Mouse (Mus musculus) forebrain, embryonic 11.5 days (tissue): Measurements from ENCODE around the gene Slc9a9. TPM values are rescaled to one million over a fixed set of nuclear protein-coding genes. Genes with fewer than 3 reads are reported as not detected.

Source experiments
- ATAC-seq: fragments of 200-750 bp; cut with Nextera tagmentation; replicated peaks from 2 replicates; pipeline ENCODE4 v1.8.0; 2017; ENCODE audit warnings: moderate TSS enrichment; ENCODE audit not compliant: low FRiP score
- DNase-seq: peaks from one replicate; pipeline ENCODE4 v3.0.0-alpha.2; 2017; ENCODE audit warnings: low spot score
- H3K27ac ChIP-seq: fragments of 300-500 bp; sonication (generic); 2 replicates; pipeline ENCODE4 v1.5.1; 2014; ENCODE audit warnings: low read depth, low read length
- H3K27me3 ChIP-seq: fragments of 300-500 bp; sonication (generic); 2 replicates; pipeline ENCODE4 v1.6.1; 2014; ENCODE audit warnings: mild to moderate bottlenecking, low read length, mixed read lengths; ENCODE audit not compliant: control insufficient read depth, insufficient read depth
- H3K36me3 ChIP-seq: fragments of 300-500 bp; sonication (generic); 2 replicates; pipeline ENCODE4 v1.6.1; 2014; ENCODE audit warnings: mild to moderate bottlenecking, low read length, moderate library complexity, mixed read lengths; ENCODE audit not compliant: control insufficient read depth, insufficient read depth
- H3K4me1 ChIP-seq: fragments of 300-500 bp; sonication (generic); replicated peaks from 2 replicates; pipeline ENCODE4 v1.6.1; 2014; ENCODE audit warnings: low read length, mixed read lengths; ENCODE audit not compliant: control insufficient read depth, insufficient read depth
- H3K4me2 ChIP-seq: fragments of 300-500 bp; sonication (generic); 2 replicates; pipeline ENCODE4 v1.6.1; 2014; ENCODE audit warnings: low read depth, mild to moderate bottlenecking, low read length, moderate library complexity, mixed read lengths; ENCODE audit not compliant: severe bottlenecking
- H3K4me3 ChIP-seq: fragments of 300-500 bp; sonication (generic); 2 replicates; pipeline ENCODE4 v1.5.1; 2014; ENCODE audit warnings: low read depth, low read length
- H3K9ac ChIP-seq: fragments of 300-500 bp; sonication (generic); 2 replicates; pipeline ENCODE4 v1.6.1; 2014; ENCODE audit warnings: low read length
- H3K9me3 ChIP-seq: fragments of 300-500 bp; sonication (generic); 2 replicates; pipeline ENCODE4 v1.6.1; 2016; ENCODE audit warnings: low read length, mixed read lengths; ENCODE audit not compliant: control insufficient read depth
- WGBS: fragments of 180-500 bp; shearing (Covaris S2); extraction: QIAGEN DNeasy Blood & Tissue Kit; methylation state at CpG from one replicate; pipeline ENCODE4 v1.1.7; 2014; 5-methylcytosine and 5-hydroxymethylcytosine counted together
- polyA plus RNA-seq: library from polyadenylated mRNA; unstranded; fragments of >200 nt; fragmentation: Nextera tagmentation; extraction: Ambion mirVana; gene quantifications from 2 replicates; pipeline ENCODE4 v1.2.1, GENCODE M21; 2014

The Slc9a9 gene
- polyA plus RNA-seq, 1 experiment from 2014 or later, result 2.0 TPM

GRCm38 (mm10) chr9:95055843-95056242 lies 386.1 kb downstream of the Slc9a9 start:
- no peaks in the 10 kb centered on the region for H3K36me3 ChIP-seq
- no peaks in the 10 kb centered on the region for H3K9me3 ChIP-seq
- DNase-seq, result no peak
- no peak overlapping the region for H3K4me3 ChIP-seq
- no peak overlapping the region for H3K9ac ChIP-seq
- ATAC-seq, result no peak
- no peaks in the 10 kb centered on the region for H3K4me1 ChIP-seq
- no peak overlapping the region for H3K27ac ChIP-seq
- H3K27me3 ChIP-seq, result no peaks in the 10 kb centered on the region
- H3K4me2 ChIP-seq, result no peak overlapping the region
- 90% methylated on average over 4 of the region's 4 CpGs for WGBS

DNA sequence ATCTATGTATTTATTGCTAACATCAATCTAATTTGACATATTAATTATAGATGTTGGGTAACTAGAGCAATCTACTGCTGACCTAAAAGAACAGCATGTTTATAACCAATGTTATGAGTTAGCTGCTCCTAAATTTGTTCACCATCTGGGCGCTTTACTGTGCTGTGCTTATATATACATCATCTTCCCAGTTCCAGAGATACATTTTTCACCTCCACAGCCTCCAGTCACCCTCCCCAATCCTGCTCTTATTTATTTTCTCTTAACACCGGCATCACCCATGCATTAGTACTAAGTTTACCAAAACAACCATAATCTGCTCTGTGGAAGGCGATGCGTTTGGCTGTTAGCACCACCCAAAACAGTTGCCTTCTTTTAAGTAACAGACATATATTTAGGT lies 391.0 kb downstream of the Slc9a9 start:
- 90% methylated on average over 4 of the region's 4 CpGs for WGBS

DNA sequence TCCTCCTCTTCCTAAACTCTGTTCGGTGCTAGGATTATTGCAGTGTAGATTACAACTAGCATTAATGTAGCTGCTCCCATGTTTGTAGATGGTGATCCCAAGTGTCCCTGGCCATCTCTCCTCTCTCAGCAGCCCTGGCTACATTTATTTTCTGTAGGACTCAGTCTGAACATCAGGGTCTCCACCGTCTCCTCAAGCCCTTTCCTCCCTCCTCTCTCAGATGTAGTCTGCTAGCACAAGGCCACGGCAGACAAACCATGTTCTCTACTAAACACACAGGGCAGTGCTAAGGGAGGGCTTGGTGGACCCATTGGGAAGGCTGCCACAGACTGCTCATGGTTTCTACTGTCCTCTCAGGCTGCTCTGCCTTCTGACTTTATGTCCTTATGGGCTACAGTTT lies 397.3 kb downstream of the Slc9a9 start:
- Histone ChIP-seq H3K4me2 (no peak overlapping the region), H3K4me3 (no peak overlapping the region), H3K9ac (no peak overlapping the region), H3K27me3 (no peaks in the 10 kb centered on the region), H3K36me3 (no peaks in the 10 kb centered on the region), H3K4me1 (0 out of 2 replicates have a peak, but pooled peaks cover 2% of the 10 kb centered on the region), H3K27ac (no peak overlapping the region), H3K9me3 (no peaks in the 10 kb centered on the region)
- no peak for ATAC-seq
- WGBS, result 81% methylated on average over 2 of the region's 3 CpGs
- DNase-seq, result no peak

More for the DNA sequence above, 391.0 kb downstream of the Slc9a9 start:
- Histone ChIP-seq H3K9me3 (no peaks in the 10 kb centered on the region), H3K4me1 (no peaks in the 10 kb centered on the region), H3K27me3 (no peaks in the 10 kb centered on the region), H3K36me3 (no peaks in the 10 kb centered on the region), H3K4me2 (no peak overlapping the region), H3K9ac (no peak overlapping the region), H3K27ac (no peak overlapping the region), H3K4me3 (no peak overlapping the region)
- ATAC-seq (no peak), DNase-seq (no peak)

DNA sequence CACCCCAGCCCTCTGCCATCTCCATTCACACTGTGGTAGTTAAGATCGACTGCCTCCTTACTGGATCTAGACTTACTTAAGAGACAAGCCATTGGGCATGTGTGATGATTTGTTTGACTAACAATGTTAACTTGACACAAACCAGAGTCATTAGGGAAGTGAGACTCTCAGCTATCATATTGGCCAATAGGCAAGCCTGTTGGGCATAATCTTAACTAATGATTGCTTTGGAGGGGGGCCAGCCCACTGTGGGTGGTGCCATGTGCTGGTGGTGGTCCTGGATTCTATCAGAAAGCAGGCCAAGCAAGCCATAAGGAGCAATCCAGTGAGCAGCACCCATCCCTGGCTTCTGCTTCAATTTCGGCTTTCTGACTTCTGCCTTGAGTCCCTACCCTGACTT lies 398.8 kb downstream of the Slc9a9 start:
- no peaks in the 10 kb centered on the region for H3K36me3 ChIP-seq
- H3K9ac ChIP-seq, result no peak overlapping the region
- H3K27me3 ChIP-seq, result no peaks in the 10 kb centered on the region
- H3K4me3 ChIP-seq, result no peak overlapping the region
- WGBS, result 90% methylated on average over 2 of the region's 2 CpGs
- peaks cover 6% of the 10 kb centered on the region; the same call in 1 of the 2 replicates for H3K4me1 ChIP-seq
- DNase-seq, result no peak
- no peaks in the 10 kb centered on the region for H3K9me3 ChIP-seq
- H3K27ac ChIP-seq, result no peak overlapping the region
- H3K4me2 ChIP-seq, result no peak overlapping the region
- ATAC-seq, result no peak

GRCm38 (mm10) chr9:95070832-95071519 lies 401.3 kb downstream of the Slc9a9 start:
- Histone ChIP-seq H3K27ac (no peak overlapping the region), H3K4me1 (peaks cover 12% of the 10 kb centered on the region; the same call in 1 of the 2 replicates), H3K9ac (no peak overlapping the region), H3K36me3 (no peaks in the 10 kb centered on the region), H3K4me2 (no peak overlapping the region), H3K9me3 (no peaks in the 10 kb centered on the region), H3K4me3 (no peak overlapping the region), H3K27me3 (no peaks in the 10 kb centered on the region)
- WGBS, result 64% methylated on average over 13 of the region's 13 CpGs
- DNase-seq (no peak), ATAC-seq (no peak)

DNA sequence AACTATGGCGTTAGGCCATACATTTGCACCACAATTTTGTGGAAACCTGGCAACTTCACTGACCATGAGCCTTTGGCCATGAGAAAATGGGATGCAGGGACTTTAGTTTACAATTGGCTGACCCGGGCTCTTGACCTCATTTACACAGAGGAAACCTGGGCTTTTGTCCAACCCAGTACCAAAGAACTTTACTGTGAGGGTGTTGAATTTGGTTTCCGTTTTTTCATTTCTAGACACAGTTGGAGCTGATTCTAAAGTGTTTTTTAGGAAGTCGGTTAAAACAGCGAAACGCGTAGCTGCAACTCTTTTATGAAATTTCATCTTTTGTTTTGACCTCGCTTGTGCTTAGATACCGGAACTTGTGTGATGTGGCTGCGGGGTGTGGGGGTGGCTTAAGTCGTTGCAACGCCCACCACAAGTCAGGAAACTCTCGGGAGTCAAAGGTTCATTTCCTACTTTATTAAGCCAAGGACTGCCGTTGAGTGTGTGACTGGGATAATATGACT lies 402.8 kb downstream of the Slc9a9 start:
- no peaks in the 10 kb centered on the region for H3K9me3 ChIP-seq
- peaks cover 12% of the 10 kb centered on the region; the same call in 1 of the 2 replicates for H3K4me1 ChIP-seq
- no peak overlapping the region for H3K9ac ChIP-seq
- H3K4me2 ChIP-seq, result no peak overlapping the region
- H3K4me3 ChIP-seq, result no peak overlapping the region
- no peaks in the 10 kb centered on the region for H3K27me3 ChIP-seq
- no peak overlapping the region for H3K27ac ChIP-seq
- 78% methylated on average over 14 of the region's 14 CpGs for WGBS
- H3K36me3 ChIP-seq, result no peaks in the 10 kb centered on the region
- DNase-seq, result no peak
- no peak for ATAC-seq

DNA sequence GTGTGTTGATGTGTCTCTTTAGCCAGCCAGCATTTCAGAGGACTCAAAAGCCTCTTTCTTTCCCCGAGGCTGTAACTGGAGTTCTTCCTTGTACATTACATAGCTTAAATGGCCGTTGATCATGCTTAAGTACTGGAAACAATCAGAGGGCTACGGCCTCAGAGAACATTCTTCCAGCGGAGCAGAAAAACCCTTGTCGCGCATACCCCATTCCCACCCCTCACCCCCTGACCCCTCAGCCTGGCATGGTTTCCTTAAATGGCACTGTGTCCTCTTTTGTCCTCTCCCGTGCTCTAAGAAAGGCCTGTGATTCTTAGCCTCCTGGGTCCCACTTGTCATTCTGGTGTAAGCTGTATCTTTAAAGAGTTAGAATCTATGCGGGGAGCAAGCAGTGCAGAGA lies 404.0 kb downstream of the Slc9a9 start:
- Histone ChIP-seq H3K4me1 (peaks cover 12% of the 10 kb centered on the region; the same call in 1 of the 2 replicates), H3K36me3 (no peaks in the 10 kb centered on the region), H3K4me2 (no peak overlapping the region), H3K9ac (no peak overlapping the region), H3K4me3 (no peak overlapping the region), H3K27me3 (no peaks in the 10 kb centered on the region), H3K9me3 (no peaks in the 10 kb centered on the region), H3K27ac (peak overlapping the region; percentile 18; the same call in 1 of the 2 replicates)
- 13% methylated on average over 8 of the region's 8 CpGs for WGBS
- no peak for ATAC-seq
- DNase-seq, result no peak

- Histone ChIP-seq H3K4me3 (no peak overlapping the region), H3K9ac (no peak overlapping the region), H3K27me3 (no peaks in the 10 kb centered on the region), H3K9me3 (no peaks in the 10 kb centered on the region), H3K36me3 (no peaks in the 10 kb centered on the region), H3K4me2 (no peak overlapping the region), H3K4me1 (peaks cover 12% of the 10 kb centered on the region; the same call in 1 of the 2 replicates), H3K27ac (no peak overlapping the region)
- no peak for DNase-seq
- 80% methylated on average over 12 of the region's 12 CpGs for WGBS
- no peak for ATAC-seq
These were observed 406.1 kb downstream of the Slc9a9 start for GRCm38 (mm10) chr9:95075856-95076255.

DNA sequence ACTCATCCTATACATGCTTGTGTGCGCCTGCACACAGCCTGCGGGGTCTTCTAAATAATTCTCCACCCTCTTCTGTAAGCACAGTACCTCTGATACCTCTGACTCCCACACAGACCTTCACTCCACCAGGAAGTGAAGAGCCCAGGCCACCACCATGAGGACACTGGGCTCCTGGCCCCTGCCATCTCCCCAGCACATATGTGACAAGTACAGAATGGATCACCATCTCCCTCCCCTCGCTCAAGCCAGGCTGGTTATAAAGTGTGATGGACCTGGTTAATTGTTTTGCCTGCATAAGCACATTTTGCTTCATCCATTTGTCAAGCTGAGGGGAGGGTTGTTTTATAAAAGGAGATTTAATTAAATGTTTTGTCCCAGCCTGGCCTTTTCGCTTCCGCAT lies 408.2 kb downstream of the Slc9a9 start:
- Histone ChIP-seq H3K4me2 (no peak overlapping the region), H3K36me3 (no peaks in the 10 kb centered on the region), H3K4me3 (no peak overlapping the region), H3K4me1 (peaks cover 10% of the 10 kb centered on the region; the same call in 1 of the 2 replicates), H3K9ac (no peak overlapping the region), H3K27ac (no peak overlapping the region), H3K9me3 (no peaks in the 10 kb centered on the region), H3K27me3 (no peaks in the 10 kb centered on the region)
- WGBS, result 89% methylated on average over 5 of the region's 5 CpGs
- DNase-seq, result no peak
- ATAC-seq, result no peak
